Mouse (Mus musculus) MEL (cell line): Measurements from ENCODE around the gene Klrb1b. TPM values are rescaled to one million over a fixed set of nuclear protein-coding genes. Genes with fewer than 3 reads are reported as not detected.

Experiments used
- DNase-seq: peaks from one replicate; pipeline ENCODE4 v3.0.0; 2011; ENCODE audit warnings: low read depth, low spot score
- H3K27ac ChIP-seq: 2 replicates; pipeline ENCODE4 v1.5.1; 2012; ENCODE audit warnings: low read depth, mild to moderate bottlenecking, control low read depth, low read length, moderate library complexity; ENCODE audit not compliant: control insufficient read depth
- H3K27me3 ChIP-seq, 2 experiments: fragments of 150-350 bp in 1 of 2; sonication (generic) in 1 of 2; 2 replicates each; pipeline ENCODE4 v1.6.1; 2012; ENCODE audit warnings: low read length in 2 of 2, mild to moderate bottlenecking in 2 of 2, improper control_type of control experiment in 1 of 2, moderate library complexity in 1 of 2; ENCODE audit not compliant: insufficient read depth in 2 of 2, control insufficient read depth in 1 of 2
- H3K36me3 ChIP-seq, 2 experiments: 2 replicates each; pipeline ENCODE4 v1.6.1; 2012 to 2014; ENCODE audit warnings: low read length in 2 of 2, improper control_type of control experiment in 1 of 2, inconsistent platforms in 1 of 2, mild to moderate bottlenecking in 1 of 2; ENCODE audit not compliant: insufficient read depth in 2 of 2, control insufficient read depth in 1 of 2
- H3K4me1 ChIP-seq, 2 experiments: fragments of 150-350 bp in 1 of 2; sonication (generic) in 1 of 2; 2 replicates each; pipeline ENCODE4 v1.6.1; 2012; ENCODE audit warnings: low read length in 2 of 2, improper control_type of control experiment in 1 of 2, mild to moderate bottlenecking in 1 of 2; ENCODE audit not compliant: insufficient read depth in 2 of 2, control insufficient read depth in 1 of 2
- H3K4me3 ChIP-seq, 2 experiments: fragments of 150-350 bp in 1 of 2; sonication (generic) in 1 of 2; 2 replicates each; pipeline ENCODE4 v1.5.1; 2012; ENCODE audit warnings: low read depth in 2 of 2, low read length in 2 of 2, mild to moderate bottlenecking in 2 of 2, moderate library complexity in 2 of 2, control low read depth in 1 of 2, improper control_type of control experiment in 1 of 2; ENCODE audit not compliant: control insufficient read depth in 1 of 2, insufficient read depth in 1 of 2
- H3K79me2 ChIP-seq: 2 replicates; pipeline ENCODE4 v1.6.1; 2012; ENCODE audit warnings: mild to moderate bottlenecking, low read length, moderate library complexity; ENCODE audit not compliant: control insufficient read depth, poor library complexity, insufficient read depth
- H3K9ac ChIP-seq: 2 replicates; pipeline ENCODE4 v1.6.1; 2012; ENCODE audit warnings: low read depth, mild to moderate bottlenecking, control low read depth, low read length, moderate library complexity; ENCODE audit not compliant: control insufficient read depth, poor library complexity, severe bottlenecking
- H3K9me3 ChIP-seq: fragments of 150-350 bp; sonication (generic); replicated peaks from 2 replicates; pipeline ENCODE4 v1.6.1; 2012; ENCODE audit warnings: mild to moderate bottlenecking, low read length, improper control_type of control experiment, moderate library complexity; ENCODE audit not compliant: insufficient read depth
- CHD2 ChIP-seq: IDR thresholded peaks from 2 replicates; pipeline ENCODE4 v1.6.1; 2011; ENCODE audit warnings: low read length, improper control_type of control experiment
- CTCF ChIP-seq, 3 experiments: IDR thresholded peaks in 2 of 3; conservative IDR thresholded peaks in 1 of 3; 2 replicates each; pipeline ENCODE4 v1.5.1; 2011 to 2012; ENCODE audit warnings: low read length in 3 of 3, low read depth in 2 of 3, mild to moderate bottlenecking in 2 of 3, improper control_type of control experiment in 1 of 3, inconsistent platforms in 1 of 3, mixed read lengths in 1 of 3, moderate library complexity in 1 of 3; ENCODE audit not compliant: control insufficient read depth in 1 of 3, insufficient read depth in 1 of 3, poor library complexity in 1 of 3, severe bottlenecking in 1 of 3
- E2F4 ChIP-seq: IDR thresholded peaks from 2 replicates; pipeline ENCODE4 v1.6.1; 2011; ENCODE audit warnings: low read depth, low read length, improper control_type of control experiment, borderline replicate concordance
- EP300 ChIP-seq, 2 experiments: IDR thresholded peaks; 2 replicates each; pipeline ENCODE4 v1.6.1; 2011; ENCODE audit warnings: improper control_type of control experiment in 2 of 2, low read length in 2 of 2, low read depth in 1 of 2, mild to moderate bottlenecking in 1 of 2
- ETS1 ChIP-seq: IDR thresholded peaks from 2 replicates; pipeline ENCODE4 v1.6.1; 2012; ENCODE audit warnings: low read depth, mild to moderate bottlenecking, inconsistent platforms, low read length, improper control_type of control experiment, moderate library complexity
- GATA1 ChIP-seq: IDR thresholded peaks from 2 replicates; pipeline ENCODE4 v1.6.1; 2011; ENCODE audit warnings: low read depth, low read length, improper control_type of control experiment
- KAT2A ChIP-seq: conservative IDR thresholded peaks from 2 replicates; pipeline ENCODE4 v1.6.1; 2012; ENCODE audit warnings: low read depth, low read length, improper control_type of control experiment, inconsistent platforms
- MAFK ChIP-seq: IDR thresholded peaks from 2 replicates; pipeline ENCODE4 v1.6.1; 2011; ENCODE audit warnings: low read depth, mild to moderate bottlenecking, low read length, improper control_type of control experiment, borderline replicate concordance
- MXI1 ChIP-seq: IDR thresholded peaks from 2 replicates; pipeline ENCODE4 v1.6.1; 2011; ENCODE audit warnings: mild to moderate bottlenecking, low read depth, low read length, improper control_type of control experiment
- MYB ChIP-seq: IDR thresholded peaks from 2 replicates; pipeline ENCODE4 v1.6.1; 2011; ENCODE audit warnings: mild to moderate bottlenecking, low read depth, low read length, improper control_type of control experiment
- POLR2A ChIP-seq, 2 experiments: IDR thresholded peaks; 2 replicates each; pipeline ENCODE4 v1.6.1; 2011 to 2012; ENCODE audit warnings: low read length in 2 of 2, mild to moderate bottlenecking in 2 of 2, control low read depth in 1 of 2, improper control_type of control experiment in 1 of 2, low read depth in 1 of 2, moderate library complexity in 1 of 2; ENCODE audit not compliant: control insufficient read depth in 1 of 2, insufficient read depth in 1 of 2, poor library complexity in 1 of 2
- POLR2AphosphoS2 ChIP-seq: IDR thresholded peaks from 2 replicates; pipeline ENCODE4 v1.6.1; 2011; ENCODE audit warnings: low read length, improper control_type of control experiment
- RCOR1 ChIP-seq: IDR thresholded peaks from 2 replicates; pipeline ENCODE4 v1.6.1; 2012; ENCODE audit warnings: low read depth, mild to moderate bottlenecking, inconsistent platforms, low read length, improper control_type of control experiment
- SIN3A ChIP-seq: IDR thresholded peaks from 2 replicates; pipeline ENCODE4 v1.6.1; 2012; ENCODE audit warnings: low read length, improper control_type of control experiment, inconsistent platforms
- TAL1 ChIP-seq: IDR thresholded peaks from 2 replicates; pipeline ENCODE4 v1.6.1; 2012; ENCODE audit warnings: mild to moderate bottlenecking, inconsistent platforms, low read length, moderate library complexity, mixed read lengths
- TBP ChIP-seq: IDR thresholded peaks from 2 replicates; pipeline ENCODE4 v1.8.0; 2011; ENCODE audit warnings: low read depth, low read length, improper control_type of control experiment
- TCF12 ChIP-seq: IDR thresholded peaks from 2 replicates; pipeline ENCODE4 v1.6.1; 2014; ENCODE audit warnings: low read depth, mild to moderate bottlenecking, inconsistent platforms, low read length, improper control_type of control experiment, moderate library complexity
- UBTF ChIP-seq: IDR thresholded peaks from 2 replicates; pipeline ENCODE4 v1.6.1; 2012; ENCODE audit warnings: low read depth, mild to moderate bottlenecking, inconsistent platforms, low read length, improper control_type of control experiment, moderate library complexity, borderline replicate concordance; ENCODE audit not compliant: insufficient read depth
- USF1 ChIP-seq: IDR thresholded peaks from 2 replicates; pipeline ENCODE4 v1.6.1; 2014; ENCODE audit warnings: low read depth, mild to moderate bottlenecking, inconsistent platforms, low read length, improper control_type of control experiment, moderate library complexity
- ZMIZ1 ChIP-seq: IDR thresholded peaks from 2 replicates; pipeline ENCODE4 v1.6.1; 2012; ENCODE audit warnings: low read depth, mild to moderate bottlenecking, inconsistent platforms, low read length, improper control_type of control experiment, moderate library complexity
- ZNF384 ChIP-seq: IDR thresholded peaks from 2 replicates; pipeline ENCODE4 v1.6.1; 2012; ENCODE audit warnings: low read depth, mild to moderate bottlenecking, inconsistent platforms, low read length, improper control_type of control experiment
- polyA plus RNA-seq, 2 experiments: library from polyadenylated mRNA; stranded (reverse) in 1 of 2; unstranded in 1 of 2; fragments of >175 nt in 1 of 2; fragments of >200 nt in 1 of 2; gene quantifications; 2 replicates each; pipeline versions ENCODE4 v1.2.1 to v1.2.4; 2012; ENCODE audit warnings: low replicate concordance in 2 of 2, low read depth in 1 of 2; ENCODE audit not compliant: insufficient read length in 2 of 2, insufficient read depth in 1 of 2, missing spikeins in 1 of 2
- total RNA-seq: library from RNA; depleted of rRNA; stranded (reverse); fragments of 300-350 nt; gene quantifications from 2 replicates; pipeline ENCODE4 v1.2.3, GENCODE M21; 2012

Klrb1b gene
- total and polyA plus RNA-seq, 3 experiments = not detected

- H3K9ac ChIP-seq = peak overlapping the region; percentile 69
- H3K36me3 ChIP-seq = peaks cover 0 to 6% of the 10 kb centered on the region in 2 experiments; a peak in 2 of 4 replicates
- H3K27me3 ChIP-seq = peaks cover 0 to 2% of the 10 kb centered on the region in 2 experiments; a peak in 1 of 4 replicates
- H3K4me1 ChIP-seq = peaks cover 0 to 8% of the 10 kb centered on the region in 2 experiments; a peak in 2 of 4 replicates
- peak overlapping the region; percentile 72 to 86 for H3K4me3 ChIP-seq
- TF ChIP-seq POLR2A (IDR thresholded peaks at IDR 0.05; ENCODE audit: control insufficient read depth in 1 of 2, insufficient read depth in 1 of 2, low read depth in 1 of 2, low read length in 2 of 2, poor library complexity in 1 of 2) (no peak), MXI1 (0 out of 2 replicates have a peak, but pooled peaks have one; percentile 9), SIN3A (peak; percentile 26; the same call in 1 of the 2 replicates), ZNF384 (peak; percentile 20; the same call in 1 of the 2 replicates)
- DNase-seq = peak; percentile 41
- no peak overlapping the region for H3K27ac ChIP-seq
- H3K79me2 ChIP-seq = no peaks in the 10 kb centered on the region; the same call in 1 of the 2 replicates
- H3K9me3 ChIP-seq = no peaks in the 10 kb centered on the region
These were observed 10.2 kb upstream of the Klrb1b start for GRCm38 (mm10) chr6:128836191-128836954.

GRCm38 (mm10) chr6:128835571-128835970 is 9.4 kb upstream of the Klrb1b start:
- Histone ChIP-seq H3K4me3 (peak overlapping the region; percentile 27 to 72), H3K9ac (0 out of 2 replicates have a peak overlapping the region, but pooled peaks have one; percentile 30), H3K36me3 (peaks cover 0 to 6% of the 10 kb centered on the region in 2 experiments; a peak in 2 of 4 replicates), H3K27me3 (peaks cover 0 to 2% of the 10 kb centered on the region in 2 experiments; a peak in 1 of 4 replicates), H3K4me1 (peaks cover 0 to 8% of the 10 kb centered on the region in 2 experiments; a peak in 2 of 4 replicates), H3K9me3 (no peaks in the 10 kb centered on the region), H3K79me2 (no peaks in the 10 kb centered on the region; the same call in 1 of the 2 replicates), H3K27ac (no peak overlapping the region)
- TF ChIP-seq ZMIZ1 (no peak), RCOR1 (peak; percentile 49; the same call in 1 of the 2 replicates), TBP (no peak), POLR2AphosphoS2 (no peak), MAFK (peak; percentile 98), TAL1 (no peak), CHD2 (no peak), KAT2A (no peak), TCF12 (peak; percentile 28; the same call in 1 of the 2 replicates), MXI1 (peak; percentile 51; the same call in 1 of the 2 replicates), EP300 (IDR thresholded peaks at IDR 0.05; ENCODE audit: low read depth in 1 of 2, low read length in 2 of 2) (peak in 1 of 2 experiments; percentile 12; a peak in 1 of 4 replicates), E2F4 (no peak), UBTF (no peak), CTCF (IDR thresholded peaks at IDR 0.05 in 2 of 3, conservative IDR thresholded peaks at IDR 0.05 in 1 of 3; ENCODE audit: control insufficient read depth in 1 of 3, insufficient read depth in 1 of 3, low read depth in 2 of 3, low read length in 3 of 3, poor library complexity in 1 of 3, severe bottlenecking in 1 of 3) (no peak), ETS1 (peak; percentile 78), MYB (no peak), USF1 (peak; percentile 40; the same call in 1 of the 2 replicates), SIN3A (peak; percentile 35; the same call in 1 of the 2 replicates), GATA1 (peak; percentile 81)
- peak; percentile 44 for DNase-seq
